Mouse (Mus musculus) left cerebral cortex, postnatal 25 days (tissue): ENCODE measurements around the gene Tmco2. TPM values are rescaled to one million over a fixed set of nuclear protein-coding genes. Genes with fewer than 3 reads are reported as not detected.
"Not testable (repeated sequence)": the region's sequence is repeated elsewhere in the genome, so short reads cannot be mapped to it uniquely, and the experiment has no call there.

Experiments used
- DNase-seq, 2 experiments: peaks; one replicate each; pipeline ENCODE4 v3.0.0; 2022; ENCODE audit warnings: low spot score in 2 of 2, mixed read lengths in 1 of 2
- intact Hi-C: fragments of 180-260 bp; cut with DNase I; formaldehyde crosslinking; loops from one replicate; pipeline ENCODE4 v1.15.1; 2025
- total RNA-seq, 2 experiments: library from RNA; stranded (reverse); gene quantifications; 2 replicates each; pipeline ENCODE4 v1.2.3; 2021

The Tmco2 gene
- total RNA-seq, result not detected

DNA sequence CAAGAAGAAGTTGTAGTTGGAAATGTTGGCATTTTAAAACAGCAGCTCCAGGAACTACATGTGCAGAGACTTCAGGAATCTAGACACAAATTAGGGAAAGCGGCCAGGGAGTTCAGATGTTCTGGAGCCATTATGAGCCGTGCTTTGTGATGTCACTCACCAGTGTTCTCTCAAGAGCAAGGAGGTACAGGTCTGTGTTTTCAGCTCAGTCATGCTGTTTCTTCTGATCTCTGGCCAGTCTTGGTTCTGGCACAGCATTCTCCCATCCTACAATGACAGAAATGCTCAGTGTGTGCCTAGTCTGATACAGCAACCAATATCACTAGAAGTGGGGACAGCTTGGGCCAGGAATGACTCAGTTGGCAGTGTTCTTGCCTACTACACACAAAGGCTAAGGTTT is at the start of gene Tmco2:
TSS of gene Tmco2 (minus strand) at position 101 of the 400 bp plus-strand sequence.
- DNase-seq, result no peak
- intact Hi-C loops, result no loop called here

GRCm38 (mm10) chr4:121103304-121103703 is 5.7 kb downstream of the Tmco2 start:
- intact Hi-C loops, result no loop called here
- DNase-seq, result peak; percentile 29 to 96

DNA sequence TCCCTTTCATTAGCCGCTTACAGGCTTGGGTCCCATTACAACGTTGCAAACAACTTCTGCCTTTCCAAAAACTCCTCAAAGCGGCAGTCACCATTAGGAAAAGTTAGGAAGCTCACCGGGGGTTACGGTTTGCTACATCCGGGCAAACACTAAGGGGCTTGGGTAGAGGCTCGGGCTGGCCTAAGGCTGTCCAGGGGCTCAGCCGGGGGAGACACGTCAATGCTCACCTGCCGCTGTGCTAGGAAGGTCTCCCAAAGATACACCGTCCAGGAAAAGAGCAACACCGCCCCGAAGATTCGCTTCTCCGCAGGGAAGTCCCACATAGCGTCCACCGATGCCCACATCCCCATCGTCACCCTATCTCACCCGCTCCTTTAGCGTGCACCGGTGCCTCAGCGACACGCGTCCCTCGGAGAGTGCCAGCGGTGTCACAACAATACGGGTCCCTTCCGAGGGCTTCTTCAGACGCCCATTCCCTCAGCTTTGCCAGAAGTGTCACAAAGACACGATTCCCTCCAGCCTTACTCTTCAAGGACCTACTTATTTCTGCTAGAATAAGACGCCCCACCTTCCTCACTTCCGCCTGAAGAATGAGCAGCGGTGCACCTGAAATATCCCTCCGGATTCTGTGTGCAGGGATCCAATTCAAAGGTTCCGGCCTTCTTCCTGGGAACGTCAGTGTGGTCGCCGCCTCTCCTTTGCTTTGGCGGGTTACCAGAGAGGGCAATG is 11.2 kb downstream of the Tmco2 start, which contains the start of gene Zmpste24:
TSS of gene Zmpste24 (minus strand) at position 592 of the 729 bp plus-strand sequence.
- DNase-seq, result peak; percentile 86 to 94
- intact Hi-C loops, result loop anchor here (2.0 kb wide), 1 partner anchor 117 kb away; the partner anchor contains the start of gene Rlf

GRCm38 (mm10) chr4:121090211-121090610 is 18.8 kb downstream of the Tmco2 start:
- DNase-seq, result no peak
- intact Hi-C loops, result no loop called here

DNA sequence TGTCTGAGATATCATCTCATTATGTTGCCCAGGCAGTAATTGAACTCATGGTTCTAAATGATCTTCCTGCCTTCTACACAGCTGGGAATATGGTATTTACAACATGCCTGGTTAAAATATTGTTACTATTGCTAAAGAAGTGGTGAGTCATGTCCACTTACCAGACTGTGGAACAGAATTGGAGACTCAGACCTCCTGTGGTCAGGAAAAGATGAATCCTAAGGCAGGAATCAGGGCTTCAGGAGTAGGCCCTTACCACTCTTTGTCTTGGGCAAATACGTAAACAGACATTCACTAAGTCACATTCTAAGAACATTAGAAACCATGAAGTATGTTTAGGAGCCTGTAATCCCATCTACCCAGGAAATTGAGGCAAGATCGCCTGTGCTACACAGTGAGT is 20.3 kb downstream of the Tmco2 start:
- intact Hi-C loops, result no loop called here
- DNase-seq, result no peak

- intact Hi-C loops, result no loop called here
- no peak for DNase-seq
These were observed 24.5 kb downstream of the Tmco2 start for GRCm38 (mm10) chr4:121084506-121084905.

DNA sequence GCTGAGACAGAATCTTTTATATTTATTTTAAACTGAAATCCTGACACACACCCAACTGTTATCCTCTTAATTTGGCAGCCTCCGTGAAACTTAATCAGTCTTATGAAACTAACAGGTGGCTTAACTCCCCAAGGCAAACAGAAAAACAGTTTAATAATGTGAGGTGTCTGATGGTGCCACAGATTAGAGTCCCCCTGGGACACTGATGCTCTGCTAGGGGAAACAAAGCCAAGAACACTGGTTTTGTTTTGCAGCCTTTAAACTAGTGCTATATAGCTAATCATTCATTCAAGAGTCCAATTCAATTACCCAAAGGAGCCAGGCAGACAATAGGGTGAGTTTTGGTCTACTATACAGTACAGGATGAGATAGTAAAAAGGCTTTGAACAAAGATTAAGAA is 28.6 kb downstream of the Tmco2 start:
- no peak for DNase-seq
- intact Hi-C loops, result no loop called here

DNA sequence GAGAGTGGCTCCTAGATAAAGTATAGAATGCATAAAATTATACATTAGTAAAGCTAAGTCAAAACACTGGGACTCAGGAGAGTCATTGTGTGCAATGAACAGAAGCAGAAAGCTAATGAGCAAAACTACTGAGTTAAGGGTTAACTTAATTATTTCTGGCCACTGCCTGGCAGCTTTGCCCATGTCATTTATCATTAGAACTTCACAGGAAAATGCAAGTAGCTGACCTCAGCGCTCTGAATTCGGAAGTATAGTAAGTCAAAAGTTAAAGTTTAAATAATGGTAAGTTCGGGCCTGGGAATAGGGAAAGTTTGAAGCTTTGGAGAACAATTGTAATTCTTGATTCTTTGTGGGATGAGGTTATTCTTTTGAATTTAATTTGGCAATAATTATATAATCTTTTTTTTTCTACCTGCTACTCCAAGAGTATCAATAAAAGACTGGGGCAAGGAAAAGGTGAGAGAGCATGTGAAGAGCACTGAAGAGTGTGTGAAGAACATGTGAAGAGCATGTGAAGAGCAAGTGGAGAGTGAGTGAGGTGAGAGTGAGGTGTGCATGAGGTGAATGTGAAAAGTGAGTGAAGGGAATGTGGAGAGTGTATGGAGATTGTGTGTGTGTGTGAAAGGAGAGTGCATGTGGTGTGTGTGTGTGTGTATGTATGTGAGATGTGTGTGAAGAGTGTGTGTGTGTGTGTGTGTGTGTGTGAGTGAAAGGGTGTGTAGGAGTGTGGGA is 30.9 kb downstream of the Tmco2 start:
- DNase-seq, result no peak
- intact Hi-C loops, result no loop called here

- intact Hi-C loops, result no loop called here
- DNase-seq, result no peak
These were observed 34.8 kb downstream of the Tmco2 start for GRCm38 (mm10) chr4:121074250-121074649.

DNA sequence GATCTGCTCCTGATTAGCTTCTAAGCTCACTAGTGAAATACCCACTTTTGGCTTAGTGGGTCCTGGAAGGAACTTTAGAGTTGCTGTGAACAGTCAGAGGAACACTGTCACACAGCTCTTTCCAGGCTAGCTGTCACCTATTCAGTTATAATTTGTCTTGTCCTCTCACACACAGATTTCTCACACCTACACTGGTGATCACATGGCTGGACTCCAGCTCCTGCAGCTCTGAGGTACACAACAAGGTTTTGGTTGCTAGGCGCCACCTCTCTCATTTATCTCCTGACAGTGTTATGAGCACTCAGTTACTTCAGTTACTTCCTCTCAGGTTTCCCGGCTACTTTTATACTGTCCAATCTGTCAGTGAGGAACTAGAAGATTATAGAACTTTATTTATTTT is 43.7 kb downstream of the Tmco2 start:
- DNase-seq, result no peak
- intact Hi-C loops, result no loop called here

DNA sequence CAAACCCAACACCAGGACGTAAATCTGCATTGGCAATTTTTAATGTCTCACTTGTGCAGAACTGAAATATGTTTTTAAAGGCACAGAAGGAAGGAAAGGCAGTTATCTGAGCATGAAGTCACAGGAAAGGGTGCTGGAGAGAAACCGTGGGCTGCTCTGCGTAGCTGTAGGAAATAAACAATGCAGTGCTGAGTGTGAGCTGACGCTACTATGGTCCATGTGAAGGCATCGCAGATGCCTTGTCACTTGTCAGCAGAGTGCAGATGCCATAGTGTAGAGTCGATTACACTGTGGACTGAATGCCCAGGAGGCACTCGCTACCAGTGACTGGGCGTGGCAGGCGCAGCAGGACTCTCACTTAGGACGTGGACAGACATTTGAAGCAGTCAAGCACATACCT is 49.8 kb downstream of the Tmco2 start:
- DNase-seq, intact Hi-C loops: not testable (repeated sequence)

DNA sequence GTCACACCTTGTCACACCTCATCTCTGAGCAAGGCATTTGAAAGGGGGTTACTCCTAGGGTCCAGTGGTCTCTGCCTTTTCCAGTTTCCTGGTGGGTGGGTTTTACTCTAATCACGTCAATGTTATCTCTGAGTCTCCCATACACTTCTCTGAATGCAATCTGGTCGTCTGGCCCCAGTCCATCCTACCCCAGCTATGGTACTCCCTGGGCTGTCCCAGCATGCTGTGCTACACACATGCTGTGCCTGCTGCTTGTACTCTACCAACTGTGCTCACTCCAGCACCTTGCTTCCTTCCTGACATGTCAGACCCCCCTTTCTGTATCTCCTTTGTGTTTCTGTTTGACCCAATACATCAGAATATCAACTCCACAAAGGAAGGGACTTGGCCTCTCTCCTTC is 52.0 kb downstream of the Tmco2 start:
- intact Hi-C loops, result no loop called here
- DNase-seq, result no peak

DNA sequence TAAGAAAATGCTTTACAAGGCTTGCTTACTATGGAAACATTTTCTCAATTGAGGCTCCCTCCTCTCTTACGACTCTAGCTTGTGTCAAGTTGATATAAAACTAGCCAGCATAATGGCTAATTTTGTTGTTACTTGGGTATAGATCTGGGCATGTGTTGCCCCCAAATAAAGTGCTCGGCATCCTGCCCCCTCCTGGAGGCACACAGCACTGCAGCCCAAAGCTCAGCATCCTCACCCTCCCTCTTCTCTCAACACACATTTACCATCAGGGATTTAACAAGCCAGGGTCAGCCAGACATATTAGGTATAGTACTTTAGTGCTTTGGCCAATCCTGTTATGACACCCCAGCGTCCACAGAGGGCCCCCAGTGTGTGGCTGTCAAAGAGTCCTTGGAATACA is 52.7 kb downstream of the Tmco2 start:
- no peak for DNase-seq
- intact Hi-C loops, result no loop called here

Other genes starting within 250 kb of the Tmco2 start
- gene Exo5, start 184.2 kb downstream of the Tmco2 start, total RNA-seq, result 10 to 100 TPM; 10.1 to 13.3 TPM
- gene Zfp69, start 157.5 kb downstream of the Tmco2 start, total RNA-seq, result 1 to 10 TPM; 1.1 to 1.6 TPM
- gene Smap2, start 92.0 kb downstream of the Tmco2 start, total RNA-seq, result 100 to 1,000 TPM; 188 to 194 TPM
- gene Col9a2, start 69.8 kb downstream of the Tmco2 start, total RNA-seq, result 1 to 10 TPM; 5.2 to 5.5 TPM
- gene Zmpste24, start 11.0 kb downstream of the Tmco2 start, total RNA-seq, result 10 to 100 TPM; 25.4 to 26.1 TPM
- 10 to 100 TPM; 26.5 to 27.5 TPM for gene Rlf, start 105.9 kb upstream of the Tmco2 start, total RNA-seq
- gene Gm12888, start 215.7 kb upstream of the Tmco2 start, total RNA-seq, result not detected